Mouse (Mus musculus) right cerebral cortex, postnatal 14 days (tissue): Measurements from ENCODE around the gene Dchs1.

ENCODE experiments used
- DNase-seq: peaks from one replicate; pipeline ENCODE4 v3.0.0; 2022

Dchs1 gene

DNA sequence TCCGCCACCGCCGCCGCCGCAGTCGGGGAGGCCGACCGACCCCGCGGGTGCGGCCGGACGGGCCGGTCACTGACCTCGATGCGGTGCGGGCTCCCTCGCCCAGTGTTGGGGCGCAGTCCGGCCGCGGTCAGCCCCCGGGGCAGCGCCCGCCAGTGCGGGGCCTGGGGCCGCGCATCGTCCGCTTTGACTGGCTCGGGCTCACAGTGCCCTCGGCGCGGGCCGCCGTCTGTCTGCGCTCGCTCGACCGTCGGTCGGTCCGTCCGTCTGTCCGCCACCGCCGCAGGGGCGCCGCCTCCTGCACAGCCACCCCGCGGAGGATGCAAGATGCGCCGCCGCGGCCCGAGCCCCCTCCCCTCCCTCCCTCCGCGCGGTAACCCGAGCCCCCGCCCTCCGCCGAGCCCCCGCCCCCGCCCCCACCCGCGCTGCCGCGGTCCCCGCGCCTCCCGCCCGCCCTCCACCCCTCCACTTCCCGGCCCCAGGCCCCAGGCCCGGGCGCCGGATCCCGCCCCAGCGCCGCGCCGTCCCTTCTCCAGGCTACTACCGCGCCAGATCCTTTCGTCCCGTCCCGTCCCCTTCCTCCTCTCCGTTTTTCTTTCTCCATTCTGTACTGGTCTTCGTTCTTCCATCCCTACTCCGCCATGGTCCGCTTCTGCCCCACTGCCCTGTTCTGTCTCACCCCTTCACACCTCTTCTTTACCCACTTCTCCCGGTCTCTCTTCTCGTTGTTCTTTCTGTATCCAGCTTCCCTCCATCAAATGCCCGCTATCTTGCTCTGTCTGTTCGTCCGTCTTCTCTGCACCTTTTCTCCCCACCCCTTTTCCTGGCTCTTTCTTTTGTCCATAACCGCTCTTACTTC lies at the start of gene Dchs1:
Gene Dchs1, minus strand, starts transcription at position 370 of the 856 bp plus-strand sequence.
- peak; percentile 41 for DNase-seq

DNA sequence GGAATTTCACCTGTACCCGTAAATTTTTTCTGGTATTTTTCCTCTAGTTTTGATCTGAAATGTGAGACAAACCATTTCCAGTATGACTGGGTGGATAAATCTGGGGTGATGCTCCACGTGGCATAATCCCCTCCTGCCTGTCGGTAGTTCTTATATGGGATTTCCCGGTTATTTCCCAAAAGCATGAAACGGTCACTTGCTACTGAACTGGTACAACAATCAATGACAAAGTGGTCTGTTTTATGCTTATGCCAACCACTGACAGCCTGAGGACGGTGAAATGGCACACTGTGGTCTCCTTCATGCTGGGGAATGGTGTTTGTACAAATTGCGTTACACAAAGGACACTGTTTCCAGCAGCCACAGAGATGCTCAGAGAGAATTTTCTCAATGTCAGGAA lies 36.8 kb upstream of the Dchs1 start:
- no peak for DNase-seq

DNA sequence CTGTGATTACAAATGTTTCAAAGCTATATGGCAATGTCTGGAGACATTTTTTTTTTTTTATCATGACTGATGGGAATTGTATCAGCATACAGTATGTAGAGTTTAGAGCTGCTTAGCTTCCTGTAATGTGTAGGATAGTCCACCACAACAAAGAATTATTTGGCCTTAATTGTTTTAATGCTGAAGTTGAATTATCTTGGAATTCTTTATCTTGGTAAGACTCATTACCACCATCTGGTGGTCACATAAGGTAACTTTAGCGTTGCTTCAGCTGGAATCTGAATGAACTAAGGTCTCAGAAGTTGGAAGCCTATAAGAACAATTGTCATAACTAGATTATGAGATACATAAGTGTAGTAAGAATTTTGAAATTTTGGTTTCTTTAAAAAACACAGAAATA lies 31.0 kb upstream of the Dchs1 start:
- DNase-seq = no peak

DNA sequence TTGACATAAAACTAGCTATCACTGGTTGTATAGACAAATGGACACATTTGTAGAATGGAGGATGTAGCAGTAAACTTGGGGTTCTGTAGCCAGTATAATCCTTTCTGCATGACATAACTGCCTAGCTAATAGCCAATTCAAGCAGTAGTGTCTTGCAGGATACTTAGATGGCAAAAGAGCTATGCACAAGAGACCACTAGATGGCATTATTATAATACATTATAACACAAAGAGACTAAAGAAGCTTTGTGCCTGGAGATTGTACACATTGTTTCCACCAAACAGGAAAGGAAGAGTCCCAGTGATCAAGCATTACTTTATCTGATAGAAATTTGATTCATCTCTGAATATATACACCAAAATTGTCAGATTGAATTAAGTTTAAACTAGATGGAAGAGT lies 29.3 kb upstream of the Dchs1 start:
- no peak for DNase-seq

DNA sequence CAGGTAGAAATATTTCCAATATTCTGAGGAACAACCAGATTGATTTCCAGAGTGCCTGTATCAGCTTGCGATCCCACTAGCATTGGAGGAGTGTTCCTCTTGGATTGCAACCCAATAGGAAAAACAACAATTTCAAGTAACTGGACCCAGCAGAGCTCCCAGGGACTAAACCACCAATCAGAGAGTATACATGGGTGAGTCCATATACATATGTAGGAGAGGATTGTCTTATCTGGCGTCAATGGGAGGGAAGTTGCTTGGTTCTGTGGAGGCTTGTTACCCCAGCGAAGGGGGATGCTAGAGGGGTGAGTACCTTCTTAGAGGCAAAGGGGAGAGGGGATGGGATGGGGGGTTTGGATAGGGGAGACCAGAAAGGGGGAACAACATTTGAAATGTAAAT lies 25.9 kb upstream of the Dchs1 start:
- no peak for DNase-seq

DNA sequence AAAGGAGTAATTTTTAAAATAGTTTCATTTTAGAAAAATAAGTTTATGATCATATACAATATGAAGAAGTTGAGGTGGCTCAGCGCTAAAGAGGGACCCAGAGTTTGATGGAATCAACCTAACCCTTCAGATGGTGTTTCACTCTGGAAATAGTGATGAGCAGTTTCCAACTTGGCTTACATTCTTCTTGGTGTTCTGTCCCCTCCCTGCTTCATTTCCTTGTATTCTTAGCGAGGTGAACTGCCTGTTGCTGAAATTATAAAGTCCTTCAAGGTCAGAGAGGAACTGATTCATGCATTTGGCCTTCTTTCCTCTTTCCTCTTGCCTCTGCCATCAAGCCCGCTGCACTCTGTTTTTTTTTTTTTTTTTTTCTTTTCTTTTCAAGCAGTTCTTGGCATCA lies 25.1 kb upstream of the Dchs1 start:
- DNase-seq = no peak

DNA sequence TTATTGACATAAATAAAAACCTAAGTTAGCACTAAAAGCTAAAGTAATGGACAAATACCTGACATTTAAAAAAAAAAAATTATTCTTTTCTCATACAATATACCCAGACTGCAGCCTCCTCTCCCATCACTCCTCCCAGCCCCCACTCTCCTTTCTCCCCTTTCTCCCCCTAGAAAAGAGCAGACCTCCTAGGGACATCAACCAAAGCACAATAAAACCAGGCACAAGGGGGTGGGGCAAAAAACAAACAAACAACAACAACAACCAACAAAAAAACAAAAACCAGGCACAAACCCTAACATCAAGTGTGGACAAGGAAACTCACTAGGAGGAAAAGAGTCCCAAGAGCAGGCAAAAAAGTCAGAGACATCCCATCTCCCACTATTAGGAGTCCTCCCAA lies 24.1 kb upstream of the Dchs1 start:
- no peak for DNase-seq

DNA sequence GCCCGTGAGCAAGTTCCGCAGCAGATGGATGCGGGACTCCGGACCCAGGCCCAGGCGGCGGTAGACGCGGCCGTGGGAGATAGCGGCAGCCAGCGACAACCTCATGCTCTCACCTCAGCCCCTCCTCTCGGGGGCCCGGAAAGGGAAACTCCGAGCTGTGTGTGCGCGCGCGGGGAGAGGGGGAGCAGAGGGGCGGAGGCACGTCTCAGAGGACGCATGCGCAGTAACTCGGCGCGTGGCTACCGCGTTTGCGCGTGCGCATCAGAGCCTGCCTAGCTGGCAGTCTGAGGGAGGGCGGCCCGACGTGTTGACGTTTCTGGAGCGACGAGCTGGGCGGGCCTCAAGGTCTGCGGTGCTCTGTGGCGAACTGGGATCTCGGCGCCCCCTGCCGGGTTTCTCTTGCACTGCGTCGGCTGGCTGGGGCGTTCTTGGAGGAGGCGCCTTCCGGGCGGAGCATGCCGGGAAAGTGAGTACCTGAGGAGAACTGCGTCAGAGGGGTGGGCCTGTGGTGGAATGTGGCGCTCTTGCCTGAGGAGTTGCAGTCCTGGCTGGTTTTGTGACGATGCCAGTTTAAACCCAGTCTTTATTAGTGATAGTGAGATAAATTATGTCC lies 23.5 kb upstream of the Dchs1 start, which contains the start of gene Mrpl17:
Gene Mrpl17, minus strand, starts transcription at position 223 of the 613 bp plus-strand sequence.
- peak; percentile 99 for DNase-seq

DNA sequence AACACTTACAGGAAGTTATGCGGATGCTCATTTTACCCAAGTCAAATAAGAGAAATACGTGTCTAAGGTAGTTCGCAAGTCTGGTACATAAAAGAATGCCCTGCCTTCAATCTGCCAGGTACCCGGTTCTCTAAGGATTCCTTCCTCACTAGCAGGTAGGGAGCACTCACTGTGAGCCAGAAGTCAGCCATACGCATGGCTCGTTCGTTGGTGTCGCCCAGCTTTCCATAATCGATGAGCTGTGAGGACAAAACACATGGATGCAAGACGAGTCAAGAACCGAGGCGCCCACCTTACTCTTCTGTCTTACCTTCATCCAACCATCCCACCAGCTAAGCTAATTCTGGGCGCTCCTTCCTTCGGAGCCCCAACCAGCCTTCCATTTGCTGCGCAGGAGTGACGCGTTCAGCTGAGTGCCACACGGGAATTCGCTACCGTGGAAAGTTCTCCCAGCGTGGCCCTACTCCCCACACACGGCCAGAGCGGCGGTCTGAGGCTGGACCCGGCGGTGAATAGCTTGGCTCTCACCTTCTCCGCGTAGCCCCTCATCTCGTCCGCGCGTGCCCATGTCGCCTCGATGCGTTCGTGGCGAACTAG lies 22.9 kb upstream of the Dchs1 start:
- no peak for DNase-seq

DNA sequence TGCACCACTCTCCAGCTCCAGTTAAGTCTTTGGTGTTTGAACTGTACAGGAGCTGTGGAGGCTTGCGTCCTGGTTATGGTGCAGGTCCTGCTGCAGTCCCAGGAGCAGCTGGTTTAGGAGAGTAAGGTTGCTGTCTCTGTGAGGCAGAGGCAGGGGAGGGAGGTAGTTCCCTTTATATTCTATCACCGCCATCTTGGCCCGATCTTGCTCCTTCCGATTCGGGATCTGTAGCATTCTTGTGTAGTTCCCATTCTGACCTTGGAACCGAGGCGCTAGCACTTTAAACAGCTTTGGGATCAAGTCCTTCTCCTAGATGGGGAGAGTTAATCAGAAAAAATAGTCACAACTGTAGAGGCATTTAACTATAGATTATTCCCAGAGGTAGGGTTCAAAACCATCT lies 22.4 kb upstream of the Dchs1 start:
- no peak for DNase-seq

DNA sequence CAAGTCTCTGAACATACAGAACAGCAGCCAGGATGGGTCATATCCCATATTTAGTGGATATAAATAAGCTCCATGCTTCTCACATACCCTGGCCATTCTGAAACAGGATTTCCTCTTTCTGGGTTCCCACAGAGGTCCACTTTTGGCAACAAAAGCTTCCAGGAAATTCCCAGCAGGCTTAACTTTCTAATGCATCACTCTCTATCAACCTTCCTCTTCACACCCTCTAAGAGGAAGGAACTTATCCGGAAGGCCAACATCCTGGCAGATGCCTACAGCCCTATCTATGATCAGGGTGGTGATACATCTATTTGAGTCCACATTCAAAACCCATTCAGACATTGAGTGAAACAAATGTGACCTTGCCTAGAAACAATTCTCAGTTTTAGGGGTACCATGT lies 20.9 kb upstream of the Dchs1 start:
- no peak for DNase-seq

DNA sequence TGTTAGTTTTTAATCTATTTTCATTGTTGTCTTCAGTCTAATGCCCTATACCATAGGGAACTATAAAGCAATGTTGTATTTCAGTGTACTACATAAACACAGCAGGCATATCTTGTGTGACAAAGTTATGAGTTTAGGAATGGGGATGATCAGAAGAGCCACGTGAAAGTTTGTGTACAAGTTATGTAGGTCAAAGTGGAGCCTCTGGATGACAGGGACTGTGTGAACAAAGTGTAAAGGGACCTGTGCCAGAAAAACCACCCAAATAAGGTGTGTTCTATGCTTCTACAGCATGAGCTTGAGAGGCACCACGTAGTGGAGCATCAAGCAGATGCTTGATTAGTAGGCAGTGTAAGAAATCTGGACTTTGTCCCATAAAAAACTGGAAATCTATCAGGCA lies 19.3 kb upstream of the Dchs1 start:
- DNase-seq = no peak

DNA sequence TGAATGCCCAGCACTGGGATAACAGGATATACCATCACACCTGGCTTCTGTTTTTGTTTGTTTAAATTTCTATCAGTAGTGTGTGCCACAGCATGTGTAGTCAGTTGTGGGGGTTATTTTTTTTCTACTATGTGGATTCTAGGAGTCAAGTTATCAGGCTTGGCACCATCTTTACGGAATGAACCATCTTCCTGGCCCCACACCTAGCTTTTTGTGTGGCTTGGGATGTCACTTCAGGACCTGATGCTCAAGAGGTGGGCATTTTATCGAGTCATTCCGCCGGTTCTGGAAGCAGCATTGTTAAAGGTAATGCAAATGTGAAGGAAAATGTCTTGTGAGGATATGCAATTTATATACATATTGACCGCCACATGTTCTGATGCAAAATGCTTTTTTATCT lies 18.7 kb upstream of the Dchs1 start:
- DNase-seq = no peak

DNA sequence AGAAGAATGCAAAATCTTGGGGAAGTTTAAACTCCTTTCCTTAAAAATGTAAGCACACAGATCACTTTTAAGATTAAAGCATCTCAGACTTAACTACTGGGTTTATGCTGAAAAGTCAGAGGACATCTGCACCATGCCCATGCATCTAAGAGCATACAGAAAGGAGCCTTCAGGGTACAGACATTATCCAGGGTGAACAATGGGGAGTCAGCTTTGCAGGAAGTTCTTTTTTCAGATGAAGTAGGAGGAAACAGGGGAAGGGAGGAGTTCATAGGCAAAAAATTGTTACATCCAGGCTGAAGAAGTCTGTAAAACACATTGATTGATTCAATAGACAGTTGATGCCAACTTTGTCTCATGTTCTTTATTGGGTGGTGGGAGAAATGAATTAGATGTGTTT lies 16.0 kb upstream of the Dchs1 start:
- no peak for DNase-seq

DNA sequence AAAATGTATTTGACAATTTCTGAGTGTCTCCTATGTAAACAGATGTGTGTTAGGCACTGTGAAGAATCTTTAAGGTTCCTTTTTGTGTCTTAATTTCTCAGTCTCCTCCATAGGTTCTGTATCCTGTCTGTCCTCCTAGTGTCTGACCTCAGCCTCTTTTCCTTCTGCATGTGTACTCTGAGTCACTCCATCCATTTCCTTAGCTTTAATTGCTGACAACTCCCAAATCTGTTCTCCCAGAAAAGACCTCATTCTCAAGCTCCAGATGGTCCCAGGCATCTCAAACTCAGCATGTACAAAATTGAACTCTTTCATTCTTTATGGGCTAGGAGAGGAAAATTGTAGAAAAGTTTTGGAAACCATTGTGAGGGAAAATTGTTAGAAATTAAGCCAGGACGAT lies 15.3 kb upstream of the Dchs1 start:
- no peak for DNase-seq

DNA sequence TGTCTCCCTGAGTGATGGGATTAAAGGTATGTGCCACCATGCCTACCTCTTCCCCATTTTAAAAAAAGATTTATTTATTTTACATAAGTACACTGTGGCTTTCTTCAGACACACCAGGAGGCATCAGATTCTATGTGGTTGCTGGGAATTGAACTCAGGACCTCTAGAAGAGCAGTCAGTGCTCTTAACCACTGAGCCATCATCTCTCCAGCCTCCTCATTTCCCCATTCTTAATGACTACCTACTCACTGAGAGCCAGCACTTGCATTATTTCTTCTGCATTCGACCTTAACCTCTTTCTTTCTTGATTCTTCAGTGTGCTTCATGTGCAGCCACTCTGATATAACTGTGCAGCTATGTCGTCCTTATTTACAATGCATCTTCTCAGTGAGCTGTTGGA lies 14.9 kb upstream of the Dchs1 start:
- no peak for DNase-seq

DNA sequence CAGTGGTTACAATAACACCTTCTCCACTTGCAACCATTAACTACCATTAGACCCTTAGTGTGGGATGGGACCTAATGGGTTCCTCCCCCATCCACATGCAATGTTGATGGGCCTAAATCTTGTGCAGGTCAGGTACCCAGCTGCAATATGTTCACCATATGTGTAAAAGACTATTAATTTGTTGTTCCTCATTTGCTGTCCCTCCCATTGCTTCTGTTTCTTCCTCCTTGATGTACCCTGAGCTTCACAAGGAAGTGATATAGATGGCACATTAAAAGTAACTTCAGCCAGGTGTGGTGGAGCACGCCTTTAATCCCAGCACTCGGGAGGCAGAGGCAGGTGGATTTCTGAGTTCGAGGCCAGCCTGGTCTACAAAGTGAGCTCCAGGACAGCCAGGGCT lies 9.5 kb upstream of the Dchs1 start:
- no peak for DNase-seq

DNA sequence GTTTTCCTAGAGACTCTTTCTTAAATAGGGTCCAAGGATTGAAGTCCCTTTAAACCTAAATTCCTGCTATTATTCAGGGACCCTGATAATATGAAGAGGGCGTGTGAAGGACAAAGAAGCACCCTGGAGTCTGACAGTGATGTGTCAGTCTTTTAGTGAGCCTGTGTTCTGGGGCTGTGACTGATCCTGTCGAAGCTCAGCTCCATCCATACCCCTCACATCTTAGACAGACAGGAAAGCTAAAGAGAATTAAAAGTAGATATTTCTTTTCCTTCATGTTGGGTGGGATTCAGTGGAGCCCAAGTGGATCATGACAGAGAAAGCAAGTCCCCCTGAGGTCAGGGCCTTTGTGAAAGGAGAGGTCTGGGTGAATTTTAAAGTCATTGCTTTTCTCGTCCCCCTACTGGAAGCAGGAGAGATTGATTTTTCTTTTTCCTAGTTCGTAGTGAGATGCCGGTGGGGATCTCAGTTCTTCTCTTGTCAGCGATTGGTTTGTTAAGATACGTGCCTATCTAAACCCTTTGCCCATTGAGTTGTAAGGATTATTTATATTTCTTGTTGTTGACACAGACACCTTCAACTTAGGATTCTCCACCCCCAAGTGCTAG lies 8.4 kb upstream of the Dchs1 start:
- DNase-seq = no peak

DNA sequence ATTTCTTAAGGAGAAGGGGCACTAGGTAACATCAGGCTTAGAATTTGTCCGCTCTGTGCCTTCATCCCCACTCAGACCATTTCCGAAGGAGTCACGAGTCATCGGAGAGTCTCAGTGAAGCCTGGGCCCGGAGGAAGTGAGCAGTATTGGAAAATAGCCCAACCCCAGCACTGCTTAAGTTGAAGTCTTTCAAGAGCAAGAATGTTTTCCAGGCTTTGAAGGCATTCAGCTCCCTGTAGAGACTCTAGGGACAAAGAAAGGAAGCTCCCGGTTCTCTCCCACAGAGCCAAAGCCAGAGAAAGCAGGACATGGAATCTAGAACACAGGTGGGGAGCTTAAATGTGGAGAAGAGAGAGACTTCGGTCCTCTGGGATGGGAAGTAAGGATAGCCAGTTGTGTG lies 6.2 kb upstream of the Dchs1 start:
- no peak for DNase-seq

DNA sequence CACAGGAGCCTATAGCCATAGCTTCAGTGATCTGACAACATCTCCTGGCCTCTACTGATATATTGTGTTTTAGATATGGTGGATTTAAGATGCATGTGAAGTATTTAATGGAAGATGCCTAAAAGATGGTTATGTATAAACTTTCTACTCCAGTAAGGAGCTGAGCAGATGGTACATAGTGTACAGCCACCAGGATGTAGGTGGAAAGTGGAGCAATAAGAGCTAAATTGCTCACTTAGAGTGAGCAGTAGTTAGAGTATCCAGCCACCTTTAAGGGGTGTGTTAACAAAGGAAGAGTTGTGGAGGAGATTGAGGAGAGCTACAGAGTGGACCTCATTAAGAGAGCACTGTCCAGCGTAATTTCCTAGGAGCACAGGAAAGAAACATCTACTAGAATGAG lies 3.7 kb upstream of the Dchs1 start:
- DNase-seq = no peak

DNA sequence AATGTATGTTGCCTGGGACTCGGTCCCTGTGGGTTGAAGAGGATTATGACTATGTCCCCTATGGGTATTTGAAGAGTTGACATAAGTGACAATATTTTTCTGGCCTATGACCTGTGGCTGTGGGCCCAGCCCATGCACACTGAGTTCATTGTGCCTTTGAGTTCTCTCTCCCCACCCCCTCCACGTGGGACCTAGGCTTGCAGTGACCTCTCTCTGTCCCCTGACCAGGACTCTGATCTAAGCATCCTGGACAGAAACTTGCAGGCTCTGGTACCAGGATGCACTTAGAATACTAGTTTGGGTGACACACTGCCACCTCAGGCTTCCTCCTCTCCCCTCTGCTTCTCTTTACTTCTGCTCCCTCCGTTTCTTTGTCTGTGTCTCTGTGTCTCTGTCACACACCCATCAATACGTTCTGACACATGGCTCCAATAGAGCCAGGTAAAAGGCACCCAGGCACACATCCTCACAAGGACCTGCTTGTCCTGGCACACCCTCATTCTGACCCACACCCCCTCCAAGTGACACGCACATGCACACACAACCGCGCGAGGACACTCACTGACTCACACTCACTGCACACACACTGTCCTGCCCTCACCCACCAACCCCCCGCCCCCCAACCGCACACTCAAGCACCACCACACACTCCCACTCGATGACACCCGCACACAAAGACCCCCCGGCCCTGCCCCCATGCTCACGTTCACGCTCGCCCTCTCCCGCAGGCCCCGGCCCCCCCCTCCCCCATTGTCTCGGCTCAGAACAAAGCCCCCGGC lies 759 bp downstream of the Dchs1 start:
- no peak for DNase-seq

DNA sequence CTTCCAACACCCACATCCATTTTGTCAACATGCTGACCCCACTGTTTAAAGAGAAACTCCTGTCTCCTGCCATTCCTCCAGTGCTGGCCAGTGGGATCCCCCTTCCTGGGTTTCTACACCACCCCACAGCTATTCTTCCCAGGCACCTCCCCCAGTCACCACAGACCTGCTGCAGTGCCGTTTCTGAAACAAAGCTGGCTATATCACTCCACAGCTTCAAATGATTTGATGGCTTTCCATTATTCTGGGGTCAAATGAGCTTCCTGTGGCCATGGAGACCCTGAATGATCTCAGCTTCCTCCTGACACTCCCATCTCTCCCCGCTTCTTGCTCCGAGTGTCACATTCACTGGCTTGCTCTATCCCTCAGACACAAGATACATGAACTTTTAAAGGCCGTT lies 2.9 kb downstream of the Dchs1 start:
- DNase-seq = no peak

DNA sequence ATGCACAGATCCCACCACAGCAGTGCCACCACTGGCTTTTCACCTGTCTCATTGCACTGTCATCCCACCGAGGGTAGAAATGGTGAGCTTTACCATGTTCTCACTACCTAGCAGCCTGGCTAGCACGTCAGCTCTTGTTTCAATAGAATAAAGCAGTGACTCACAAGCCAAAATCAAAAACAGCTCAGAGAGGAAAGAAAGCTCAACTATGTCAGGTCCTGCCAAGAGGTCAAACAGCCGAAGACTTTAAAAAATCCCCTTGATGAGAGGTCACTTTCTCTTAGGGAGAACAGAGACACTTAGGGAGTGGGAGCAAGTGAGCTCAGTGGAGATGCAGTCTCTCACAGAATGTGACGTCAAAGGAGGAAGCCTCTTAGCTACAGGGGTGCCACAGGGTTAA lies 3.6 kb downstream of the Dchs1 start:
- DNase-seq = no peak
